Mouse (Mus musculus) heart, adult 2 months (tissue): Measurements from ENCODE around the gene Pitpnm3. TPM values are rescaled to one million over a fixed set of nuclear protein-coding genes. Genes with fewer than 3 reads are reported as not detected.

Experiments
- DNase-seq, 2 experiments: peaks; one replicate each; pipeline ENCODE4 v3.0.0; 2021
- H3K27ac ChIP-seq: fragments of 200-600 bp; 2 replicates; pipeline ENCODE4 v1.8.1; 2022
- H3K27me3 ChIP-seq: fragments of 200-500 bp; 2 replicates; pipeline ENCODE4 v1.6.1; 2012; ENCODE audit warnings: mild to moderate bottlenecking, low read length, inconsistent platforms, mixed read lengths; ENCODE audit not compliant: control insufficient read depth, insufficient read depth
- H3K36me3 ChIP-seq: fragments of 200-500 bp; 2 replicates; pipeline ENCODE4 v1.6.1; 2012; ENCODE audit warnings: low read length, inconsistent platforms; ENCODE audit not compliant: control insufficient read depth, insufficient read depth
- H3K4me1 ChIP-seq: fragments of 200-500 bp; 2 replicates; pipeline ENCODE4 v1.6.1; 2011; ENCODE audit warnings: low read length; ENCODE audit not compliant: control insufficient read depth, insufficient read depth
- H3K4me3 ChIP-seq: fragments of 200-600 bp; 2 replicates; pipeline ENCODE4 v1.8.1; 2022
- H3K79me2 ChIP-seq: fragments of 200-500 bp; replicated peaks from 2 replicates; pipeline ENCODE4 v1.6.1; 2012; ENCODE audit warnings: mild to moderate bottlenecking, inconsistent platforms, low read length, moderate library complexity, mixed read lengths; ENCODE audit not compliant: control insufficient read depth, insufficient read depth
- H3K9ac ChIP-seq: fragments of 200-500 bp; 2 replicates; pipeline ENCODE4 v1.6.1; 2012; ENCODE audit warnings: low read depth, mild to moderate bottlenecking, control low read depth, inconsistent platforms, low read length, mixed read lengths
- CTCF ChIP-seq: fragments of 200-600 bp; IDR thresholded peaks from 2 replicates; pipeline ENCODE4 v1.8.1; 2022; ENCODE audit warnings: antibody characterized with exemption, mild to moderate bottlenecking, moderate library complexity
- EP300 ChIP-seq: fragments of 200-500 bp; IDR thresholded peaks from 2 replicates; pipeline ENCODE4 v1.6.1; 2011; ENCODE audit warnings: low read depth, low read length, control low read depth; ENCODE audit not compliant: insufficient read depth
- POLR2A ChIP-seq: fragments of 200-500 bp; IDR thresholded peaks from 2 replicates; pipeline ENCODE4 v1.6.1; 2011; ENCODE audit warnings: mild to moderate bottlenecking, low read depth, low read length, control low read depth; ENCODE audit not compliant: insufficient read depth
- WGBS: fragments of 180-500 bp; shearing (Covaris S2); methylation state at CpG from one replicate; pipeline ENCODE4 v1.1.7; 2018; 5-methylcytosine and 5-hydroxymethylcytosine counted together
- intact Hi-C: fragments of 180-260 bp; cut with DNase I; formaldehyde crosslinking; loops from one replicate; pipeline ENCODE4 v1.15.1; 2025
- polyA plus RNA-seq: library from polyadenylated mRNA; depleted of rRNA; stranded (reverse); fragments of >200 nt; gene quantifications from 2 replicates; pipeline ENCODE4 v1.2.3, GENCODE M21; 2012
- total RNA-seq, 2 experiments: library from RNA; stranded (reverse); gene quantifications; 2 replicates each; pipeline ENCODE4 v1.2.3; 2021

Gene Pitpnm3
- total and polyA plus RNA-seq, 3 experiments, result 1.2 to 5.1 (median 2.0) TPM

GRCm38 (mm10) chr11:72068026-72068425 lies 67.6 kb downstream of the Pitpnm3 start:
- H3K27me3 ChIP-seq, result no peaks in the 10 kb centered on the region
- WGBS, result 73% methylated on average over 7 of the region's 7 CpGs
- no peak overlapping the region for H3K9ac ChIP-seq
- TF ChIP-seq POLR2A (no peak), CTCF (no peak), EP300 (no peak)
- H3K36me3 ChIP-seq, result no peaks in the 10 kb centered on the region
- no peaks in the 10 kb centered on the region for H3K79me2 ChIP-seq
- intact Hi-C loops, result no loop called here
- H3K4me3 ChIP-seq, result no peak overlapping the region
- no peak overlapping the region for H3K27ac ChIP-seq
- no peaks in the 10 kb centered on the region; the same call in 1 of the 2 replicates for H3K4me1 ChIP-seq
- DNase-seq, result no peak

- DNase-seq, result no peak
- no peaks in the 10 kb centered on the region; the same call in 1 of the 2 replicates for H3K4me1 ChIP-seq
- whole genome bisulfite sequencing, result 87% methylated on average over 5 of the region's 5 CpGs
- H3K27me3 ChIP-seq, result no peaks in the 10 kb centered on the region
- no peak overlapping the region for H3K27ac ChIP-seq
- intact Hi-C loops, result no loop called here
- H3K9ac ChIP-seq, result no peak overlapping the region
- H3K79me2 ChIP-seq, result no peaks in the 10 kb centered on the region
- TF ChIP-seq CTCF (no peak), EP300 (no peak), POLR2A (no peak)
- no peaks in the 10 kb centered on the region for H3K36me3 ChIP-seq
- no peak overlapping the region for H3K4me3 ChIP-seq
Observed at GRCm38 (mm10) chr11:72067326-72067725, 68.3 kb downstream of the Pitpnm3 start.

GRCm38 (mm10) chr11:72066330-72066729 lies 69.2 kb downstream of the Pitpnm3 start:
- H3K9ac ChIP-seq, result no peak overlapping the region
- H3K27me3 ChIP-seq, result no peaks in the 10 kb centered on the region
- TF ChIP-seq EP300, result no peak
- peak; percentile 73 for TF ChIP-seq CTCF
- H3K36me3 ChIP-seq, result no peaks in the 10 kb centered on the region
- DNase-seq, result no peak
- no peak overlapping the region for H3K4me3 ChIP-seq
- intact Hi-C loops, result no loop called here
- H3K4me1 ChIP-seq, result no peaks in the 10 kb centered on the region; the same call in 1 of the 2 replicates
- no peaks in the 10 kb centered on the region for H3K79me2 ChIP-seq
- H3K27ac ChIP-seq, result no peak overlapping the region
- WGBS, result 48% methylated on average over 6 of the region's 6 CpGs

GRCm38 (mm10) chr11:72065103-72065502 lies 70.5 kb downstream of the Pitpnm3 start:
- Histone ChIP-seq H3K27me3 (no peaks in the 10 kb centered on the region), H3K36me3 (no peaks in the 10 kb centered on the region), H3K79me2 (no peaks in the 10 kb centered on the region), H3K4me3 (no peak overlapping the region), H3K4me1 (no peaks in the 10 kb centered on the region; the same call in 1 of the 2 replicates), H3K9ac (peak overlapping the region; percentile 44), H3K27ac (no peak overlapping the region)
- DNase-seq, result peak; percentile 64 to 74
- intact Hi-C loops, result no loop called here
- TF ChIP-seq POLR2A (no peak), CTCF (no peak), EP300 (no peak)
- WGBS, result 60% methylated on average over 8 of the region's 8 CpGs

- no peaks in the 10 kb centered on the region for H3K36me3 ChIP-seq
- DNase-seq, result no peak
Observed at GRCm38 (mm10) chr11:72064414-72064813, 71.2 kb downstream of the Pitpnm3 start.

GRCm38 (mm10) chr11:72061093-72061620 lies 74.4 kb downstream of the Pitpnm3 start:
- H3K9ac ChIP-seq, result no peak overlapping the region
- intact Hi-C loops, result no loop called here
- no peaks in the 10 kb centered on the region for H3K79me2 ChIP-seq
- H3K27me3 ChIP-seq, result no peaks in the 10 kb centered on the region
- H3K36me3 ChIP-seq, result no peaks in the 10 kb centered on the region
- TF ChIP-seq CTCF (no peak), EP300 (no peak), POLR2A (no peak)
- H3K4me3 ChIP-seq, result no peak overlapping the region
- H3K27ac ChIP-seq, result no peak overlapping the region
- 64% methylated on average over 13 of the region's 13 CpGs for WGBS
- no peaks in the 10 kb centered on the region; the same call in 1 of the 2 replicates for H3K4me1 ChIP-seq
- no peak for DNase-seq

More at GRCm38 (mm10) chr11:72064414-72064813, 71.2 kb downstream of the Pitpnm3 start:
- no peak overlapping the region for H3K27ac ChIP-seq
- no peaks in the 10 kb centered on the region for H3K79me2 ChIP-seq
- intact Hi-C loops, result no loop called here
- no peaks in the 10 kb centered on the region; the same call in 1 of the 2 replicates for H3K4me1 ChIP-seq
- TF ChIP-seq EP300 (no peak), POLR2A (no peak), CTCF (no peak)
- WGBS, result 71% methylated on average over 6 of the region's 6 CpGs
- H3K4me3 ChIP-seq, result no peak overlapping the region
- H3K9ac ChIP-seq, result no peak overlapping the region
- no peaks in the 10 kb centered on the region for H3K27me3 ChIP-seq
